Mouse (Mus musculus) CH12F3 (cell line): ENCODE measurements around the gene Dpp8.

Experiments used
- in situ Hi-C: fragments of 300-500 bp; cut with MboI; formaldehyde crosslinking; loops from 2 replicates; pipeline ENCODE4 v1.14.3; 2020; ENCODE audit warnings: low sequenced_read_pairs

Gene Dpp8

DNA sequence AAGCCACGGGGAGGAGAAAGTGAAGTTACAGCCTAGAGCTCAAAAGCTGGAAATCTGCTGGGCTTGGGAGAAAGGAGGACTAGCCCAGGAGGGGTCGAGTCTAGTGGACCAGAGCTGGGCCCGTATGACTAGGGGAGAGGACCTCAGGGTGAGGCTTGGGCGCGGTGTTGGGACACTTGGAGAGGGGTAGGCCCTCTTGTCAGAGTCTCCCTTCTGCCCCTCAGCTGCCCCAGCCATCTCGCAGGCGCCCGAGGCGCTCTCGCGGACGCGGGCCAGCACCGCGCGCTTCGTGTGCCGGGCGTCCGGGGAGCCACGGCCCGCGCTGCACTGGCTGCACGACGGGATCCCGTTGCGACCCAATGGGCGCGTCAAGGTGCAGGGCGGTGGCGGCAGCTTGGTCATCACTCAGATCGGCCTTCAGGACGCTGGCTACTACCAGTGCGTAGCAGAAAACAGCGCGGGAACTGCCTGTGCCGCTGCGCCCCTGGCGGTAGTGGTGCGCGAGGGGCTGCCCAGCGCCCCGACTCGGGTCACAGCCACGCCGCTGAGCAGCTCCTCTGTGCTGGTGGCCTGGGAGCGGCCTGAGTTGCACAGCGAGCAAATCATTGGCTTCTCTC, 91.4 kb downstream of the Dpp8 start:
- in situ Hi-C loops: no loop called here

GRCm38 (mm10) chr9:65128123-65128815, 96.1 kb downstream of the Dpp8 start:
- in situ Hi-C loops: no loop called here

GRCm38 (mm10) chr9:65131717-65132116, 99.5 kb downstream of the Dpp8 start:
- in situ Hi-C loops: no loop called here
